Mouse (Mus musculus) thymus, postnatal 14 days (tissue): ENCODE measurements around the gene Pla2g1b.

ENCODE experiments used
- DNase-seq: peaks from one replicate; pipeline ENCODE4 v3.0.0; 2021

Pla2g1b gene

GRCm38 (mm10) chr5:115447108-115447507, 19.0 kb upstream of the Pla2g1b start:
- no peak for DNase-seq

GRCm38 (mm10) chr5:115449247-115449646, 16.8 kb upstream of the Pla2g1b start:
- no peak for DNase-seq

- no peak for DNase-seq
Measured at GRCm38 (mm10) chr5:115450410-115451317, 15.4 kb upstream of the Pla2g1b start.

- no peak for DNase-seq
Measured at GRCm38 (mm10) chr5:115454422-115455090, 11.5 kb upstream of the Pla2g1b start.

- DNase-seq: no peak
Measured at GRCm38 (mm10) chr5:115455838-115456237, 10.2 kb upstream of the Pla2g1b start.

- DNase-seq: no peak
Measured at GRCm38 (mm10) chr5:115458918-115459317, 7.1 kb upstream of the Pla2g1b start.

- no peak for DNase-seq
Measured at GRCm38 (mm10) chr5:115464408-115465115, 1.5 kb upstream of the Pla2g1b start.

GRCm38 (mm10) chr5:115469791-115470190, 3.7 kb downstream of the Pla2g1b start:
- no peak for DNase-seq

GRCm38 (mm10) chr5:115470766-115471531, 4.9 kb downstream of the Pla2g1b start:
- peak; percentile 61 for DNase-seq

- DNase-seq: no peak
Measured at GRCm38 (mm10) chr5:115473191-115473590, 7.1 kb downstream of the Pla2g1b start.

GRCm38 (mm10) chr5:115474174-115474828, 8.2 kb downstream of the Pla2g1b start:
- peak; percentile 23 for DNase-seq

- DNase-seq: peak; percentile 30
Measured at GRCm38 (mm10) chr5:115475337-115476106, 9.5 kb downstream of the Pla2g1b start.

GRCm38 (mm10) chr5:115476107-115476727, 10.2 kb downstream of the Pla2g1b start:
- DNase-seq: no peak

- DNase-seq: no peak
Measured at GRCm38 (mm10) chr5:115479561-115479960, 13.5 kb downstream of the Pla2g1b start.

GRCm38 (mm10) chr5:115480101-115480500, 14.0 kb downstream of the Pla2g1b start:
- peak; percentile 24 for DNase-seq

- no peak for DNase-seq
Measured at GRCm38 (mm10) chr5:115482390-115483265, 16.6 kb downstream of the Pla2g1b start.

GRCm38 (mm10) chr5:115483385-115483784, 17.3 kb downstream of the Pla2g1b start:
- DNase-seq: no peak

- peak; percentile 83 for DNase-seq
Measured at GRCm38 (mm10) chr5:115483947-115484920, 18.2 kb downstream of the Pla2g1b start, which contains the start of gene Sirt4. Gene Sirt4, minus strand, starts transcription at chr5:115484725.
